Mouse (Mus musculus): ENCODE measurements at regions not wholly inside any gene's neighbourhood (a gene's known extent, or its start where the extent isn't known, plus 50 kb on each side); places are given as distances from the start of the nearest gene placed in this dataset.

DNA sequence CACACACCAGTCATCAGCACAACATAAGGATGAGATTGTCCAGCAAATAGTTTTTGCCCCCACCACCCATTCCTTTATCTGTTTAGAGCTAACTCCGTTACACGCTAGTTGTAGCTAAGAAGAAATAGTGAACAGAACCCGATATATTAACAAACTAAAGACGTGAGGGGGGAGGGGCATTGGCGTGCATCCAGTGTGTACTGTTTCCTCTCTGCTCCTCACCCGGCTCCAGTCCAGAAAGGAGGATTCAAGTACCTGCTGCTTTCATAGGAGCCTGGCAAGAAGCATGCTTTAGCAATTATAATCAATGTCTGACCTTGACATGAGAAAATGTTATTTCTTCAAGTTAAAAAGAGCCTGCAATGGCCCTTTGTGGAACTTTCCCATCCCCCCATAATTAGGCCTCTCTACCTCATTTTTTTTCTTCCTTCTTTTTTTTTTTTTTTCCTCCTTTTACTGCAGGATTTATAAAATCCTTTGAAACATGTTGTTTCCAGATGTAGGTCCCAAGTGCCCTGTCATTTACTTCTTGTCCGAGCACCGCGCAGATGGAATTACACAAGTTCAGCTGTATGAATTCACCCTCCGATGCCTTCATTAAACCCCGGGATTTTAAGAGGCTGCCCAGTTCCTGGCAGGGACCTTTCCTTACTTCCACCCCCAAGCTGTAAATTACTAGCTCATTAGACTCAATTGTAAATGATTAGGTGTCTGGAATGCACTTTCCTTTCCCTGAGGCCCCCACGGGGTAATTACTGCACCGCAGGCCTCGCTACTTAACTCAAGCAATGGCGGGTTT lies 116.6 kb upstream of the Lpar1 start:
- no peak overlapping the region for H3K4me3 ChIP-seq (ENCODE audit: low read depth, low read length)
- no peaks in the 10 kb centered on the region for H3K36me3 ChIP-seq (replicated peaks; ENCODE audit: control insufficient read depth, insufficient read depth, low read length)
- TF ChIP-seq CTCF (IDR thresholded peaks at IDR 0.05; ENCODE audit: low read depth) (no peak), EP300 (IDR thresholded peaks at IDR 0.05; ENCODE audit: low read depth) (no peak)
- no peak for DNase-seq (ENCODE audit: low spot score)
- H3K9ac ChIP-seq (replicated peaks; ENCODE audit: low read depth, low read length), result no peak overlapping the region
- WGBS, result 53% methylated on average over 15 of the region's 15 CpGs
- no peaks in the 10 kb centered on the region for H3K4me1 ChIP-seq (ENCODE audit: control insufficient read depth, insufficient read depth)
- H3K27ac ChIP-seq (ENCODE audit: low read depth), result no peak overlapping the region
- H3K9me3 ChIP-seq (replicated peaks; ENCODE audit: control insufficient read depth, low read length), result no peaks in the 10 kb centered on the region
- no peak for ATAC-seq (ENCODE audit: insufficient read depth, low read depth)
- no peak overlapping the region for H3K4me2 ChIP-seq (ENCODE audit: low read depth, low read length)
- no peaks in the 10 kb centered on the region for H3K27me3 ChIP-seq (ENCODE audit: control insufficient read depth, insufficient read depth, low read length)

- H3K4me3 ChIP-seq (ENCODE audit: low read depth, low read length), result no peak overlapping the region
- no peak overlapping the region for H3K27ac ChIP-seq (ENCODE audit: low read depth)
- H3K4me1 ChIP-seq (ENCODE audit: control insufficient read depth, insufficient read depth), result no peaks in the 10 kb centered on the region
- no peak for DNase-seq (ENCODE audit: low spot score)
- no peak for ATAC-seq (ENCODE audit: insufficient read depth, low read depth)
- WGBS, result 49% methylated on average over 8 of the region's 8 CpGs
- no peak overlapping the region for H3K4me2 ChIP-seq (ENCODE audit: low read depth, low read length)
- no peaks in the 10 kb centered on the region for H3K36me3 ChIP-seq (replicated peaks; ENCODE audit: control insufficient read depth, insufficient read depth, low read length)
- no peak for TF ChIP-seq CTCF (IDR thresholded peaks at IDR 0.05; ENCODE audit: low read depth)
- no peak for TF ChIP-seq EP300 (IDR thresholded peaks at IDR 0.05; ENCODE audit: low read depth)
- no peaks in the 10 kb centered on the region for H3K9me3 ChIP-seq (replicated peaks; ENCODE audit: control insufficient read depth, low read length)
- H3K9ac ChIP-seq (replicated peaks; ENCODE audit: low read depth, low read length), result no peak overlapping the region
- no peaks in the 10 kb centered on the region for H3K27me3 ChIP-seq (ENCODE audit: control insufficient read depth, insufficient read depth, low read length)
Observed at GRCm38 (mm10) chr4:58668368-58669153, 114.9 kb upstream of the Lpar1 start.

- H3K9me3 ChIP-seq (replicated peaks; ENCODE audit: control insufficient read depth, low read length), result no peaks in the 10 kb centered on the region
- H3K9ac ChIP-seq (replicated peaks; ENCODE audit: low read depth, low read length), result no peak overlapping the region
- ATAC-seq (ENCODE audit: insufficient read depth, low read depth), result no peak
- no peaks in the 10 kb centered on the region for H3K27me3 ChIP-seq (ENCODE audit: control insufficient read depth, insufficient read depth, low read length)
- H3K4me3 ChIP-seq (ENCODE audit: low read depth, low read length), result no peak overlapping the region
- no peak for TF ChIP-seq EP300 (IDR thresholded peaks at IDR 0.05; ENCODE audit: low read depth)
- H3K27ac ChIP-seq (ENCODE audit: low read depth), result no peak overlapping the region
- no peaks in the 10 kb centered on the region for H3K36me3 ChIP-seq (replicated peaks; ENCODE audit: control insufficient read depth, insufficient read depth, low read length)
- WGBS, result 57% methylated on average over 6 of the region's 6 CpGs
- no peak overlapping the region for H3K4me2 ChIP-seq (ENCODE audit: low read depth, low read length)
- DNase-seq (ENCODE audit: low spot score), result no peak
- H3K4me1 ChIP-seq (ENCODE audit: control insufficient read depth, insufficient read depth), result no peaks in the 10 kb centered on the region
Observed at GRCm38 (mm10) chr4:58663628-58664205, 110.0 kb upstream of the Lpar1 start.

- H3K27ac ChIP-seq (ENCODE audit: low read depth), result no peak overlapping the region
- H3K4me3 ChIP-seq (ENCODE audit: low read depth, low read length), result no peak overlapping the region
- H3K4me2 ChIP-seq (ENCODE audit: low read depth, low read length), result no peak overlapping the region
- WGBS, result 77% methylated on average over 4 of the region's 4 CpGs
- H3K27me3 ChIP-seq (ENCODE audit: control insufficient read depth, insufficient read depth, low read length), result no peaks in the 10 kb centered on the region
- no peak overlapping the region for H3K9ac ChIP-seq (replicated peaks; ENCODE audit: low read depth, low read length)
- no peaks in the 10 kb centered on the region for H3K4me1 ChIP-seq (ENCODE audit: control insufficient read depth, insufficient read depth)
- H3K36me3 ChIP-seq (replicated peaks; ENCODE audit: control insufficient read depth, insufficient read depth, low read length), result no peaks in the 10 kb centered on the region
- ATAC-seq (ENCODE audit: insufficient read depth, low read depth) (no peak), DNase-seq (ENCODE audit: low spot score) (no peak)
- no peaks in the 10 kb centered on the region for H3K9me3 ChIP-seq (replicated peaks; ENCODE audit: control insufficient read depth, low read length)
- TF ChIP-seq EP300 (IDR thresholded peaks at IDR 0.05; ENCODE audit: low read depth), result no peak
- no peak for TF ChIP-seq CTCF (IDR thresholded peaks at IDR 0.05; ENCODE audit: low read depth)
Observed at GRCm38 (mm10) chr4:58661781-58662293, 108.1 kb upstream of the Lpar1 start.

GRCm38 (mm10) chr4:58660511-58660910 lies 106.8 kb upstream of the Lpar1 start:
- 67% methylated on average over 5 of the region's 5 CpGs for WGBS
- no peak for DNase-seq (ENCODE audit: low spot score)
- Histone ChIP-seq H3K36me3 (replicated peaks; ENCODE audit: control insufficient read depth, insufficient read depth, low read length) (no peaks in the 10 kb centered on the region), H3K4me1 (ENCODE audit: control insufficient read depth, insufficient read depth) (no peaks in the 10 kb centered on the region), H3K27ac (ENCODE audit: low read depth) (no peak overlapping the region), H3K4me3 (ENCODE audit: low read depth, low read length) (no peak overlapping the region), H3K9ac (replicated peaks; ENCODE audit: low read depth, low read length) (no peak overlapping the region), H3K27me3 (ENCODE audit: control insufficient read depth, insufficient read depth, low read length) (no peaks in the 10 kb centered on the region), H3K4me2 (ENCODE audit: low read depth, low read length) (no peak overlapping the region), H3K9me3 (replicated peaks; ENCODE audit: control insufficient read depth, low read length) (no peaks in the 10 kb centered on the region)
- no peak for ATAC-seq (ENCODE audit: insufficient read depth, low read depth)
- TF ChIP-seq EP300 (IDR thresholded peaks at IDR 0.05; ENCODE audit: low read depth) (no peak), CTCF (IDR thresholded peaks at IDR 0.05; ENCODE audit: low read depth) (no peak)
